Mouse (Mus musculus): ENCODE results near the gene Skil.
A peak's percentile ranks its signal among the peaks of the same experiment; 100 is the strongest.

Gene Skil

GRCm38 (mm10) chr3:31082838-31083506, 11.9 kb upstream of the Skil start:
- ATAC-seq (ENCODE audit: insufficient number of reproducible peaks, low FRiP score, low TSS enrichment), result no peak

GRCm38 (mm10) chr3:31083507-31084245, 11.2 kb upstream of the Skil start:
- ATAC-seq (ENCODE audit: insufficient number of reproducible peaks, low FRiP score, low TSS enrichment), result no peak

- ATAC-seq (ENCODE audit: insufficient number of reproducible peaks, low FRiP score, low TSS enrichment), result no peak
Observed at GRCm38 (mm10) chr3:31085000-31085399, 9.9 kb upstream of the Skil start.

GRCm38 (mm10) chr3:31088789-31089775, 5.8 kb upstream of the Skil start:
- no peak for ATAC-seq (ENCODE audit: insufficient number of reproducible peaks, low FRiP score, low TSS enrichment)

GRCm38 (mm10) chr3:31089956-31090355, 4.9 kb upstream of the Skil start:
- no peak for ATAC-seq (ENCODE audit: insufficient number of reproducible peaks, low FRiP score, low TSS enrichment)

- ATAC-seq (ENCODE audit: insufficient number of reproducible peaks, low FRiP score, low TSS enrichment), result no peak
Observed at GRCm38 (mm10) chr3:31093196-31093595, 1.7 kb upstream of the Skil start.

- no peak for ATAC-seq (ENCODE audit: insufficient number of reproducible peaks, low FRiP score, low TSS enrichment)
Observed at GRCm38 (mm10) chr3:31093627-31094351, 1.1 kb upstream of the Skil start.

- ATAC-seq (ENCODE audit: insufficient number of reproducible peaks, low FRiP score, low TSS enrichment), result peak; percentile 15; the same call in 1 of the 2 replicates
Observed at GRCm38 (mm10) chr3:31095179-31095490, 277 bp downstream of the Skil start.

GRCm38 (mm10) chr3:31095491-31096154, 765 bp downstream of the Skil start:
- ATAC-seq (ENCODE audit: insufficient number of reproducible peaks, low FRiP score, low TSS enrichment), result peak; percentile 22

- ATAC-seq (ENCODE audit: insufficient number of reproducible peaks, low FRiP score, low TSS enrichment), result no peak
Observed at GRCm38 (mm10) chr3:31096155-31097101, 1.6 kb downstream of the Skil start.

- ATAC-seq (ENCODE audit: insufficient number of reproducible peaks, low FRiP score, low TSS enrichment), result no peak
Observed at GRCm38 (mm10) chr3:31097102-31097720, 2.4 kb downstream of the Skil start.

GRCm38 (mm10) chr3:31097976-31098375, 3.1 kb downstream of the Skil start:
- no peak for ATAC-seq (ENCODE audit: insufficient number of reproducible peaks, low FRiP score, low TSS enrichment)

GRCm38 (mm10) chr3:31098556-31098955, 3.7 kb downstream of the Skil start:
- ATAC-seq (ENCODE audit: insufficient number of reproducible peaks, low FRiP score, low TSS enrichment), result no peak

- ATAC-seq (ENCODE audit: insufficient number of reproducible peaks, low FRiP score, low TSS enrichment), result no peak
Observed at GRCm38 (mm10) chr3:31100026-31100425, 5.2 kb downstream of the Skil start.

GRCm38 (mm10) chr3:31100802-31101201, 5.9 kb downstream of the Skil start:
- no peak for ATAC-seq (ENCODE audit: insufficient number of reproducible peaks, low FRiP score, low TSS enrichment)

- ATAC-seq (ENCODE audit: insufficient number of reproducible peaks, low FRiP score, low TSS enrichment), result no peak
Observed at GRCm38 (mm10) chr3:31104936-31105335, 10.1 kb downstream of the Skil start.

- ATAC-seq (ENCODE audit: insufficient number of reproducible peaks, low FRiP score, low TSS enrichment), result no peak
Observed at GRCm38 (mm10) chr3:31106597-31106996, 11.7 kb downstream of the Skil start.

- ATAC-seq (ENCODE audit: insufficient number of reproducible peaks, low FRiP score, low TSS enrichment), result peak; percentile 36; the same call in 1 of the 2 replicates
Observed at GRCm38 (mm10) chr3:31107674-31108073, 12.8 kb downstream of the Skil start.
